Mouse (Mus musculus) kidney, embryonic 16.5 days (tissue): ENCODE results near the gene Lrrc28. TPM values are rescaled to one million over a fixed set of nuclear protein-coding genes. Genes with fewer than 3 reads are reported as not detected.

Source experiments
- ATAC-seq: fragments of 200-750 bp; cut with Nextera tagmentation; 2 replicates; pipeline ENCODE4 v1.8.0; 2017; ENCODE audit warnings: moderate TSS enrichment; ENCODE audit not compliant: low FRiP score, low TSS enrichment
- H3K27ac ChIP-seq: fragments of 300-500 bp; sonication (generic); 2 replicates; pipeline ENCODE4 v1.5.1; 2014; ENCODE audit warnings: low read length
- H3K27me3 ChIP-seq: fragments of 300-500 bp; sonication (generic); 2 replicates; pipeline ENCODE4 v1.6.1; 2014; ENCODE audit warnings: low read length, control low read depth, mixed read lengths; ENCODE audit not compliant: insufficient read depth
- H3K36me3 ChIP-seq: fragments of 300-500 bp; sonication (generic); 2 replicates; pipeline ENCODE4 v1.6.1; 2014; ENCODE audit warnings: low read length, control low read depth, mixed read lengths; ENCODE audit not compliant: insufficient read depth
- H3K4me1 ChIP-seq: fragments of 300-500 bp; sonication (generic); 2 replicates; pipeline ENCODE4 v1.6.1; 2014; ENCODE audit warnings: low read length, control low read depth, mixed read lengths; ENCODE audit not compliant: insufficient read depth
- H3K4me2 ChIP-seq: fragments of 300-500 bp; sonication (generic); replicated peaks from 2 replicates; pipeline ENCODE4 v1.6.1; 2014; ENCODE audit warnings: low read depth, low read length
- H3K4me3 ChIP-seq: fragments of 300-500 bp; sonication (generic); 2 replicates; pipeline ENCODE4 v1.5.1; 2014; ENCODE audit warnings: mild to moderate bottlenecking, low read length
- H3K9ac ChIP-seq: fragments of 300-500 bp; sonication (generic); replicated peaks from 2 replicates; pipeline ENCODE4 v1.6.1; 2014; ENCODE audit warnings: low read length
- H3K9me3 ChIP-seq: fragments of 300-500 bp; sonication (generic); 2 replicates; pipeline ENCODE4 v1.6.1; 2016; ENCODE audit warnings: low read length, control low read depth
- WGBS: fragments of 180-500 bp; shearing (Covaris S2); extraction: QIAGEN DNeasy Blood & Tissue Kit; methylation state at CpG from one replicate; pipeline ENCODE4 v1.1.7; 2014; 5-methylcytosine and 5-hydroxymethylcytosine counted together
- polyA plus RNA-seq: library from polyadenylated mRNA; unstranded; fragments of >200 nt; fragmentation: Nextera tagmentation; extraction: Ambion mirVana; gene quantifications from 2 replicates; pipeline ENCODE4 v1.2.1, GENCODE M21; 2015

Lrrc28 gene
- polyA plus RNA-seq, 1 experiment from 2014 or later = 14.4 TPM

- no peak overlapping the region for H3K4me2 ChIP-seq
- H3K27ac ChIP-seq = no peak overlapping the region
- no peak for ATAC-seq
- H3K9me3 ChIP-seq = no peaks in the 10 kb centered on the region
- H3K36me3 ChIP-seq = no peaks in the 10 kb centered on the region
- H3K4me3 ChIP-seq = no peak overlapping the region
- H3K9ac ChIP-seq = no peak overlapping the region
- H3K27me3 ChIP-seq = no peaks in the 10 kb centered on the region
- 77% methylated on average over 10 of the region's 10 CpGs for WGBS
- no peaks in the 10 kb centered on the region for H3K4me1 ChIP-seq
Measured at GRCm38 (mm10) chr7:67487889-67488411, 157.1 kb downstream of the Lrrc28 start.

- Histone ChIP-seq H3K4me2 (no peak overlapping the region), H3K27ac (no peak overlapping the region), H3K9ac (no peak overlapping the region), H3K9me3 (no peaks in the 10 kb centered on the region), H3K4me3 (no peak overlapping the region), H3K27me3 (no peaks in the 10 kb centered on the region), H3K4me1 (no peaks in the 10 kb centered on the region), H3K36me3 (no peaks in the 10 kb centered on the region)
- 79% methylated on average over 15 of the region's 15 CpGs for WGBS
- no peak for ATAC-seq
Measured at GRCm38 (mm10) chr7:67486925-67487760, 157.9 kb downstream of the Lrrc28 start.

GRCm38 (mm10) chr7:67486417-67486816, 158.7 kb downstream of the Lrrc28 start:
- Histone ChIP-seq H3K4me3 (no peak overlapping the region), H3K9me3 (no peaks in the 10 kb centered on the region), H3K27ac (no peak overlapping the region), H3K4me1 (no peaks in the 10 kb centered on the region), H3K9ac (no peak overlapping the region), H3K36me3 (no peaks in the 10 kb centered on the region), H3K27me3 (no peaks in the 10 kb centered on the region), H3K4me2 (no peak overlapping the region)
- ATAC-seq = no peak
- 76% methylated on average over 5 of the region's 5 CpGs for WGBS

- Histone ChIP-seq H3K27ac (no peak overlapping the region), H3K27me3 (no peaks in the 10 kb centered on the region), H3K4me3 (no peak overlapping the region), H3K4me2 (no peak overlapping the region), H3K36me3 (no peaks in the 10 kb centered on the region), H3K9me3 (no peaks in the 10 kb centered on the region), H3K4me1 (0 out of 2 replicates have a peak, but pooled peaks cover 11% of the 10 kb centered on the region), H3K9ac (no peak overlapping the region)
- no peak for ATAC-seq
- 85% methylated on average over 4 of the region's 4 CpGs for whole genome bisulfite sequencing
Measured at GRCm38 (mm10) chr7:67483698-67484097, 161.4 kb downstream of the Lrrc28 start.

GRCm38 (mm10) chr7:67479576-67480413, 165.3 kb downstream of the Lrrc28 start:
- Histone ChIP-seq H3K36me3 (no peaks in the 10 kb centered on the region), H3K9me3 (no peaks in the 10 kb centered on the region), H3K4me2 (no peak overlapping the region), H3K4me1 (0 out of 2 replicates have a peak, but pooled peaks cover 11% of the 10 kb centered on the region), H3K27ac (no peak overlapping the region), H3K9ac (no peak overlapping the region), H3K4me3 (no peak overlapping the region), H3K27me3 (no peaks in the 10 kb centered on the region)
- WGBS = 78% methylated on average over 17 of the region's 17 CpGs
- ATAC-seq = no peak

- Histone ChIP-seq H3K4me2 (no peak overlapping the region), H3K4me3 (no peak overlapping the region), H3K9me3 (no peaks in the 10 kb centered on the region), H3K4me1 (0 out of 2 replicates have a peak, but pooled peaks cover 11% of the 10 kb centered on the region), H3K27me3 (no peaks in the 10 kb centered on the region), H3K9ac (no peak overlapping the region), H3K27ac (no peak overlapping the region), H3K36me3 (no peaks in the 10 kb centered on the region)
- 62% methylated on average over 5 of the region's 5 CpGs for WGBS
- peak; percentile 35; the same call in 1 of the 2 replicates for ATAC-seq
Measured at GRCm38 (mm10) chr7:67479168-67479567, 165.9 kb downstream of the Lrrc28 start.

- Histone ChIP-seq H3K9ac (no peak overlapping the region), H3K36me3 (no peaks in the 10 kb centered on the region), H3K4me3 (no peak overlapping the region), H3K4me1 (0 out of 2 replicates have a peak, but pooled peaks cover 11% of the 10 kb centered on the region), H3K27me3 (no peaks in the 10 kb centered on the region), H3K4me2 (no peak overlapping the region), H3K27ac (no peak overlapping the region), H3K9me3 (no peaks in the 10 kb centered on the region)
- no peak for ATAC-seq
- 46% methylated on average over 8 of the region's 10 CpGs for WGBS
Measured at GRCm38 (mm10) chr7:67477996-67478395, 167.1 kb downstream of the Lrrc28 start.

GRCm38 (mm10) chr7:67471295-67471694, 173.8 kb downstream of the Lrrc28 start:
- ATAC-seq = no peak
- Histone ChIP-seq H3K9ac (no peak overlapping the region), H3K4me3 (no peak overlapping the region), H3K9me3 (no peaks in the 10 kb centered on the region), H3K4me2 (no peak overlapping the region), H3K4me1 (peaks cover 13% of the 10 kb centered on the region), H3K27ac (no peak overlapping the region), H3K27me3 (no peaks in the 10 kb centered on the region), H3K36me3 (no peaks in the 10 kb centered on the region)
- 36% methylated on average over 11 of the region's 11 CpGs for WGBS

- Histone ChIP-seq H3K9ac (no peak overlapping the region), H3K27me3 (no peaks in the 10 kb centered on the region), H3K9me3 (no peaks in the 10 kb centered on the region), H3K4me2 (no peak overlapping the region), H3K36me3 (no peaks in the 10 kb centered on the region), H3K4me3 (no peak overlapping the region), H3K4me1 (peaks cover 13% of the 10 kb centered on the region), H3K27ac (no peak overlapping the region)
- no peak for ATAC-seq
- WGBS = 85% methylated on average over 7 of the region's 7 CpGs
Measured at GRCm38 (mm10) chr7:67468802-67469408, 176.2 kb downstream of the Lrrc28 start.
